Mouse (Mus musculus) heart, embryonic 11.5 days (tissue): ENCODE data around the gene Pdrg1. TPM values are rescaled to one million over a fixed set of nuclear protein-coding genes. Genes with fewer than 3 reads are reported as not detected.

Experiments
- ATAC-seq: fragments of 200-750 bp; cut with Nextera tagmentation; replicated peaks from 2 replicates; pipeline ENCODE4 v1.8.0; 2017; ENCODE audit warnings: moderate library complexity; ENCODE audit not compliant: insufficient number of reproducible peaks, low FRiP score, low TSS enrichment
- H3K27ac ChIP-seq: fragments of 300-500 bp; sonication (generic); 2 replicates; pipeline ENCODE4 v1.5.1; 2014; ENCODE audit warnings: mild to moderate bottlenecking, low read depth, low read length
- H3K27me3 ChIP-seq: fragments of 300-500 bp; sonication (generic); 2 replicates; pipeline ENCODE4 v1.6.1; 2014; ENCODE audit warnings: mild to moderate bottlenecking, low read length, mixed read lengths; ENCODE audit not compliant: control insufficient read depth, insufficient read depth
- H3K36me3 ChIP-seq: fragments of 300-500 bp; sonication (generic); 2 replicates; pipeline ENCODE4 v1.6.1; 2014; ENCODE audit warnings: mild to moderate bottlenecking, low read length, moderate library complexity, mixed read lengths; ENCODE audit not compliant: control insufficient read depth, insufficient read depth
- H3K4me1 ChIP-seq: fragments of 300-500 bp; sonication (generic); 2 replicates; pipeline ENCODE4 v1.6.1; 2014; ENCODE audit warnings: low read length; ENCODE audit not compliant: control insufficient read depth, insufficient read depth
- H3K4me2 ChIP-seq: fragments of 300-500 bp; sonication (generic); 2 replicates; pipeline ENCODE4 v1.6.1; 2014; ENCODE audit warnings: mild to moderate bottlenecking, moderate library complexity
- H3K4me3 ChIP-seq: fragments of 300-500 bp; sonication (generic); 2 replicates; pipeline ENCODE4 v1.5.1; 2014; ENCODE audit warnings: low read depth, low read length
- H3K9ac ChIP-seq: fragments of 300-500 bp; sonication (generic); 2 replicates; pipeline ENCODE4 v1.6.1; 2014; ENCODE audit warnings: mild to moderate bottlenecking, low read depth, low read length, moderate library complexity
- H3K9me3 ChIP-seq: fragments of 300-500 bp; sonication (generic); replicated peaks from 2 replicates; pipeline ENCODE4 v1.6.1; 2016; ENCODE audit warnings: low read length; ENCODE audit not compliant: control insufficient read depth
- WGBS: fragments of 180-500 bp; shearing (Covaris S2); extraction: QIAGEN DNeasy Blood & Tissue Kit; methylation state at CpG from one replicate; pipeline ENCODE4 v1.1.7; 2014; ENCODE audit not compliant: insufficient replicate concordance; 5-methylcytosine and 5-hydroxymethylcytosine counted together
- polyA plus RNA-seq: library from polyadenylated mRNA; unstranded; fragments of >200 nt; fragmentation: Nextera tagmentation; extraction: Ambion mirVana; gene quantifications from 2 replicates; pipeline ENCODE4 v1.2.1, GENCODE M21; 2014

The Pdrg1 gene
- polyA plus RNA-seq, 1 experiment from 2014 or later = 60.8 TPM

DNA sequence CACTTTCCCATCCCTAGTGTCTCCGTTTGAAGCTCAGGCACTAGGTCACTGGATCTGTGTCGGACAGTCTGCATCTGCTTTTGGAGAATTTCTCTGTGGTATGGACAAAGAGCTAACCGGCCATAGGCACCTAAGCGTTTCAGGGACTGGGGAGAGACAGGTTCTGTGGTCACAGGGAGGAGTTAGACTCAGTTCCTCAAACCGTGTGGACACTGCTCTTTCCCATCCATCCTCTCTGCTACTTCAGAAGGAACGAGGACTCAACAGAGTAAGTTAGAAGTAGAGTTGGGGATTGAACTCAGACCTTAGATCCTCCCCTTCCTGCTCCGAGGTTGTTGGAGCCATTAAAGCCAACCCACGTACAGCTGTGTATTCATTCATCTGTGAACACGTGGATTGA is 36.3 kb upstream of the Pdrg1 start:
- Histone ChIP-seq H3K27ac (no peak overlapping the region), H3K9me3 (no peaks in the 10 kb centered on the region), H3K4me1 (no peaks in the 10 kb centered on the region), H3K9ac (no peak overlapping the region), H3K36me3 (no peaks in the 10 kb centered on the region), H3K27me3 (peaks cover 55% of the 10 kb centered on the region), H3K4me3 (no peak overlapping the region), H3K4me2 (no peak overlapping the region)
- WGBS = 70% methylated on average over 9 of the region's 9 CpGs
- ATAC-seq = no peak

DNA sequence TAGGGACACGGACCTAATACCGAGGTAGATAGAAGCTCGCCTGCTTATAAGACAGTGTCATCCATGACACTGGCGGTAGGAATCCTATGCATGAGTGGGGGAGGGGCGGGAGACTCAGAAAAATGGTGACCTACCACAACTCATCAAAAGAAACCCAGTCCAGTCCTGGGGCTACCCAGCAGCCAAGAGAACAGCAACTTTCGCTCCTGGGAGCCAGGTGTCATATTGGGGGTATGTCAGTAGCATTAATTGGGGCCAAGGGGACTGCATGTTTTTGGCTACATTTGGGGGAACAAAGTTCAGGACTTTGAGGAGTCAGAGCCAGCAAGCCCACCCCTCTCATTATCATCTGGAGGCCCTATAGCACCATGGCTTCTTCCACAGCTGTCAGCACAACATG is 35.9 kb upstream of the Pdrg1 start:
- peaks cover 55% of the 10 kb centered on the region for H3K27me3 ChIP-seq
- no peak for ATAC-seq
- H3K4me2 ChIP-seq = no peak overlapping the region
- 67% methylated on average over 6 of the region's 6 CpGs for WGBS
- no peak overlapping the region for H3K4me3 ChIP-seq
- no peaks in the 10 kb centered on the region for H3K36me3 ChIP-seq
- no peaks in the 10 kb centered on the region for H3K4me1 ChIP-seq
- no peak overlapping the region for H3K9ac ChIP-seq
- no peak overlapping the region for H3K27ac ChIP-seq
- no peaks in the 10 kb centered on the region for H3K9me3 ChIP-seq

DNA sequence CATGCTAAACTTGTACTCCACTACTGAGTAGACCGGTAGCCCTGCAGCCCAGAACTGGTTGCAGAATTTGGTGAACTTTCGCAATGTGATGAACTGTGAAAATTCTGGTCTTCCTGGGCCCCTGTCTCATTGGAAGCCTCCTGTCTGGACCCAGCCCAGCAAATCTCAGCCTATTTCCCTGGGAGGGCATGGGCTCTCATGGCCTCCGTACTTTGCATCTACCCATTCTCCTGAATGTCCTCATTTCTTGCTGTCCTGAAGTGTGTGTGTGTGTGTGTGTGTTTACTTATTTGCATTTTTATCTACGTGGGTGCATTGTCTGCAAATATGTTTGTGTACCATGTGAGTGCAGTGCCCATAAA is 34.8 kb upstream of the Pdrg1 start:
- Histone ChIP-seq H3K9ac (no peak overlapping the region), H3K27ac (no peak overlapping the region), H3K4me2 (no peak overlapping the region), H3K4me1 (no peaks in the 10 kb centered on the region), H3K27me3 (peaks cover 54% of the 10 kb centered on the region), H3K36me3 (no peaks in the 10 kb centered on the region), H3K4me3 (no peak overlapping the region), H3K9me3 (no peaks in the 10 kb centered on the region)
- ATAC-seq = no peak
- WGBS = 70% methylated on average over 4 of the region's 4 CpGs

DNA sequence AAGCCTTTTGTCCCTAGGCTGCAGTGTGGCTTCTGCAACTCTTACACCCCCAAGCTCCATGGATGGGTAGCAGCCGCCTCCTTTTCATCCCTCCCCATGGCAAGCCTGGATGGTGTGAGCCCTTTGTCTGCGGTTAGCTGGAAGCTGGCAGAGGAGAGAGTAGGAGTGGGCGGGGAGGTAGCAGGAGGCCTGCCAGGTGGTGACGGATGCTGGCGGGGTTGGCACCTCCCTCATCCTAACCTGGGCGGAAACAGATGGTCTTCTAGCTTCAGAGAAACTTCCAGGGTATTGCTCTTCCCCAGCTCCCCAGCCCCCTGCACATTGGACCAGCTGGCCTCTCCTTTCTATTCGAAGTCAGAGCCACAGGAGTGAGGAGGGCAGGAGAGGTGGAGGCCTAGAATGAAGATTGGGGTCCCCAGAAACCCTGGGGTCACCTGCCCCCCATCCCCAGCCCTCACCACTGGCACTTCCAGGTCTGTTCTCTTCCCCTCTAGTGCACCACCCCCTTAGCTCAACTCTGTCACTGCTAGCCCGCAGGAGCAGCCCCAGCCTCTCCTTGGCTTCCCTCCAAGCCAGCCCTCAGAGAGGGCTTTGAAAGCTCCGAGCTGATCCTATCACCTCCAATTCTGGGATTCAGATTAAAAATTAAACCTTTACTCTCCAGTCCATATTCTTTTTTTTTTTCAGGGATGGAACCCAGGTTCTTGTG is 34.2 kb upstream of the Pdrg1 start:
- Histone ChIP-seq H3K4me3 (no peak overlapping the region), H3K9ac (no peak overlapping the region), H3K27ac (no peak overlapping the region), H3K27me3 (peaks cover 53% of the 10 kb centered on the region), H3K4me2 (no peak overlapping the region), H3K9me3 (no peaks in the 10 kb centered on the region), H3K4me1 (no peaks in the 10 kb centered on the region), H3K36me3 (no peaks in the 10 kb centered on the region)
- 33% methylated on average over 9 of the region's 9 CpGs for WGBS
- ATAC-seq = no peak

DNA sequence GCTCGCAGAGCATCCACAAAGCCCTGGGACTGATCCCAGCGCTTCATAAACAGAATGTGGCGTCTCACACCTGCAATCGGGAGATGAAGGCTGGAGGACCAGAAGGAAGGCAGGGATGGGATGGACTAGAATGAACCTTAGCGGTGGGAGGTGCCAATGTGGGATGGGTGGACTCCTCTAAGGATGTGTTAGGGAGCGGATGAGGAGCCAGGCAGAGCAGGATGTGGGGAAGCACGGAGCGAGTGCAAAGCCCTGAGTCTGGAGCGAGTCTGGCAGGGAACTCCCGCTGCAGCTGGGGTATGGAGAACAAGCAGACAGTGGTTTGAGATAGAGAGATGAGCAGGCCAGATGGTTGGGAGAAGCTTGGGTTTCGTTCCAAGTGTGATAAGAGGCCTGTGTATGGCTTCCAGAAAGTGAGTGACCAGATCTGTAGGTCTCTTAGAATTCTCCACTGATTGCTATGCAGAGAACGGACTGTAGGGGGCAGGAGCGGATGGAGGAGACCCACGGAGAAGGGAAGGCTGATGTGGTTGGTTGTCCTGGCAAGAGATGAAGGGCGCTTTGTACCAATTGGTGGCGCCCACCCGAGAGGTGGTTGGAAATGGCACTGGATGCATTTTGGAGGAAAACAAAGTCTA is 32.7 kb upstream of the Pdrg1 start:
- Histone ChIP-seq H3K27ac (no peak overlapping the region), H3K27me3 (peaks cover 38% of the 10 kb centered on the region), H3K36me3 (no peaks in the 10 kb centered on the region), H3K4me3 (no peak overlapping the region), H3K4me2 (no peak overlapping the region), H3K4me1 (no peaks in the 10 kb centered on the region), H3K9ac (no peak overlapping the region), H3K9me3 (no peaks in the 10 kb centered on the region)
- WGBS = 34% methylated on average over 17 of the region's 17 CpGs
- no peak; the same call in 1 of the 2 replicates for ATAC-seq

DNA sequence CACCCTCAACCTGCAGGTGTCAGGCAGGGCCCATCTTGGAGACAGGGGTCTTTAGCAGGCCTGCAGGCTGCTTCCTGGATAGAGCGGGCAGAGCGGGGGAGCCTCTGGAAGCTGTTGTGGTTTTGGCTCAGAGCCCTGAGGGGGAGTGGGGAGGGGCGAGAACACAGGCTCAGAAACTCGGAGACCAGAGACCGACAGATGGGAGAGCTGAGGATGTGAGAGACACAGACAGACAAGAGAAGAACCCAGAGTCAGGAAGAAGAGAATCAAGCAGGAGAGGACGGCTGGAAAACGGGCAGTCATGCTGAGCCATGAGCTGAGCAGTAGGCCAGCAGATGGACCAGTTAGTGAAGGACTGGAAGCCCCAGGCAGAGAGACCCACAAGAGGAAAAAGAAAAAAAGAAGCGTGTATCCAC is 30.7 kb upstream of the Pdrg1 start:
- no peak overlapping the region for H3K27ac ChIP-seq
- no peaks in the 10 kb centered on the region for H3K36me3 ChIP-seq
- ATAC-seq = no peak
- H3K9ac ChIP-seq = no peak overlapping the region
- no peak overlapping the region for H3K4me2 ChIP-seq
- no peaks in the 10 kb centered on the region for H3K9me3 ChIP-seq
- H3K27me3 ChIP-seq = peaks cover 18% of the 10 kb centered on the region
- H3K4me1 ChIP-seq = no peaks in the 10 kb centered on the region
- 30% methylated on average over 8 of the region's 8 CpGs for WGBS
- no peak overlapping the region for H3K4me3 ChIP-seq

DNA sequence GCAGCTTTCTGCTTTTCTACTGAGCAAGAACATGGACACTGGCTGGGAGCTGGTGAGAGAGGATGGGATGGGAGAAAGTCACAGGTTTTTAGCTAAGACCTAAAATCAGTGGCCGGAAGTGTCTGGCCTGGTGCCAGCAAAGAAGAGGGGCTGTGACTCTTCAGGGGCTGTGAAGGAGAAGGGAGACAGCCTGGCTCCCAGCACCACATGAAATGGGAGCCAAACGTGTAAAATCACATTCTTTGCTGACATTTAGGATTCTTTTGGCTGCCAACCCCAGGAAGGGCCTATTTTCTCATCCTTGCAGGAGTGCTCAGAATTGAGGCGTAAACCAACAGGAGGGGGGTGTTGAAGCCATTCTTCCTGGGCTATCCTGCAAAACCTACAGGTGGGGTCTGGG is 28.7 kb upstream of the Pdrg1 start:
- ATAC-seq = no peak
- Histone ChIP-seq H3K4me1 (no peaks in the 10 kb centered on the region), H3K9me3 (no peaks in the 10 kb centered on the region), H3K27me3 (peaks cover 12% of the 10 kb centered on the region), H3K9ac (no peak overlapping the region), H3K27ac (no peak overlapping the region), H3K4me3 (no peak overlapping the region), H3K36me3 (no peaks in the 10 kb centered on the region), H3K4me2 (no peak overlapping the region)
- WGBS = 47% methylated on average over 3 of the region's 3 CpGs

DNA sequence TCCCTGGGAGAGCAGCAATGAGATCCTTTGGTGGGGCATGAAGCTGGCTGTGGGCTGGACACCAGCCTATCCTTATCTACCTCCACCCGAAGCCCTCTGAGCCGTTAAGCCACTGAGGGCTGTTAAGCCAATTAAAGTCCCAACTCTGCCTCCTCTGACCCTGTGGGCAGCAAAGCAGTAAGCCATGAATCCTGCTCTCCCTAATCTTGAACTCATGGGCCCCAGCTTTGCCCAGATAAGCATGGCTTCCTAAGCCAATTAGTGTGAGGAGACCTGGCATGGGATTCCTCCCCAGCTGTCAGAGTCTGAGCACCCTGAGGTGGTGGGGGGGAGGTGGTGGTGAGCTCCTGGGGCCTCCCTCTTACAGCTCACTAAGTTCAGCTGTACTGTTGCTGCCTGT is 21.5 kb upstream of the Pdrg1 start:
- no peak overlapping the region for H3K4me2 ChIP-seq
- H3K4me3 ChIP-seq = no peak overlapping the region
- H3K4me1 ChIP-seq = peaks cover 4% of the 10 kb centered on the region; the same call in 1 of the 2 replicates
- no peaks in the 10 kb centered on the region for H3K9me3 ChIP-seq
- H3K27me3 ChIP-seq = peaks cover 57% of the 10 kb centered on the region
- H3K27ac ChIP-seq = no peak overlapping the region
- WGBS = 12% methylated on average over 2 of the region's 2 CpGs
- H3K9ac ChIP-seq = no peak overlapping the region
- no peaks in the 10 kb centered on the region for H3K36me3 ChIP-seq
- ATAC-seq = no peak
